Mouse (Mus musculus) layer of hippocampus, postnatal 14 days (tissue): ENCODE measurements around the gene Gm9195. TPM values are rescaled to one million over a fixed set of nuclear protein-coding genes. Genes with fewer than 3 reads are reported as not detected.
A peak's percentile ranks its signal among the peaks of the same experiment; 100 is the strongest.

Source experiments
- DNase-seq, 2 experiments: peaks; one replicate each; pipeline ENCODE4 v3.0.0; 2021 to 2022; ENCODE audit warnings: low spot score in 2 of 2, mixed read lengths in 1 of 2
- total RNA-seq, 2 experiments: library from RNA; stranded (reverse); gene quantifications; 2 replicates each; pipeline ENCODE4 v1.2.3; 2021

The Gm9195 gene
- total RNA-seq, 2 experiments from 2014 or later = not detected

- DNase-seq = peak in 1 of 2 experiments; percentile 25
Measured at GRCm38 (mm10) chr14:72447141-72448091, 44.2 kb downstream of the Gm9195 start.

GRCm38 (mm10) chr14:72442936-72443335 is 48.7 kb downstream of the Gm9195 start:
- DNase-seq = no peak

GRCm38 (mm10) chr14:72440929-72441328 is 50.7 kb downstream of the Gm9195 start:
- DNase-seq = no peak

GRCm38 (mm10) chr14:72440436-72440835 is 51.2 kb downstream of the Gm9195 start:
- DNase-seq = no peak

GRCm38 (mm10) chr14:72438976-72439375 is 52.7 kb downstream of the Gm9195 start:
- DNase-seq = no peak

GRCm38 (mm10) chr14:72389696-72390095 is 101.9 kb downstream of the Gm9195 start:
- peak; percentile 9 to 52 for DNase-seq

GRCm38 (mm10) chr14:72389288-72389687 is 102.3 kb downstream of the Gm9195 start:
- no peak for DNase-seq

GRCm38 (mm10) chr14:72377224-72377623 is 114.4 kb downstream of the Gm9195 start:
- DNase-seq = peak; percentile 29 to 47

Other genes with a start within 250 kb of the Gm9195 start
- gene Fndc3a, start 218.2 kb upstream of the Gm9195 start, total RNA-seq = 10 to 100 TPM; 39.2 to 39.6 TPM